Mouse (Mus musculus) embryonic fibroblast, embryonic 13.5 days (primary cell): ENCODE measurements around the gene Rerg.

ENCODE experiments used
- CTCF ChIP-seq: IDR thresholded peaks from 2 replicates; pipeline ENCODE4 v1.5.1; 2011; ENCODE audit warnings: mild to moderate bottlenecking, control low read depth, low read length, moderate library complexity, borderline replicate concordance; ENCODE audit not compliant: insufficient read depth
- POLR2A ChIP-seq: IDR thresholded peaks from 2 replicates; pipeline ENCODE4 v1.6.1; 2011; ENCODE audit warnings: low read depth, mild to moderate bottlenecking, control low read depth, low read length, moderate library complexity

- TF ChIP-seq CTCF (no peak), POLR2A (no peak)
These were observed 59.0 kb downstream of the Rerg start for GRCm38 (mm10) chr6:137111266-137111813.
